Mouse (Mus musculus) intestine, embryonic 16.5 days (tissue): ENCODE results near the gene Tas2r115. TPM values are rescaled to one million over a fixed set of nuclear protein-coding genes. Genes with fewer than 3 reads are reported as not detected.

Source experiments
- polyA plus RNA-seq: library from polyadenylated mRNA; unstranded; fragments of >200 nt; fragmentation: Nextera tagmentation; extraction: Ambion mirVana; gene quantifications from 2 replicates; pipeline ENCODE4 v1.2.1, GENCODE M21; 2015

The Tas2r115 gene
- polyA plus RNA-seq, 1 experiment from 2014 or later: not detected

Other genes with a start within 250 kb of the Tas2r115 start
- gene Prh1, start 168.2 kb downstream of the Tas2r115 start, polyA plus RNA-seq: not detected in 2 replicates
- not detected in 2 replicates for gene Prp2, start 142.1 kb downstream of the Tas2r115 start, polyA plus RNA-seq
- gene A630073D07Rik, start 86.5 kb downstream of the Tas2r115 start, polyA plus RNA-seq: not detected in 2 replicates
- gene Tas2r120, start 81.1 kb downstream of the Tas2r115 start, polyA plus RNA-seq: not detected in 2 replicates
- not detected in 2 replicates for gene Tas2r121, start 37.0 kb downstream of the Tas2r115 start, polyA plus RNA-seq
- not detected in 2 replicates for gene Tas2r122, start 26.1 kb downstream of the Tas2r115 start, polyA plus RNA-seq
- not detected in 2 replicates for gene Tas2r124, start 16.7 kb upstream of the Tas2r115 start, polyA plus RNA-seq
- gene Tas2r102, start 24.1 kb upstream of the Tas2r115 start, polyA plus RNA-seq: not detected in 2 replicates
- gene Tas2r136, start 40.1 kb upstream of the Tas2r115 start, polyA plus RNA-seq: not detected in 2 replicates
- gene Tas2r117, start 64.8 kb upstream of the Tas2r115 start, polyA plus RNA-seq: not detected in 2 replicates
- not detected in 2 replicates for gene Tas2r123, start 109.1 kb upstream of the Tas2r115 start, polyA plus RNA-seq
- not detected in 2 replicates for gene Tas2r116, start 117.4 kb upstream of the Tas2r115 start, polyA plus RNA-seq
- not detected in 2 replicates for gene Tas2r110, start 130.0 kb upstream of the Tas2r115 start, polyA plus RNA-seq
- gene Tas2r113, start 155.0 kb upstream of the Tas2r115 start, polyA plus RNA-seq: not detected in 2 replicates
- not detected in 2 replicates for gene Tas2r125, start 171.6 kb upstream of the Tas2r115 start, polyA plus RNA-seq
- not detected in 2 replicates for gene Tas2r129, start 213.1 kb upstream of the Tas2r115 start, polyA plus RNA-seq
- not detected in 2 replicates for gene Tas2r131, start 219.9 kb upstream of the Tas2r115 start, polyA plus RNA-seq
- gene Tas2r109, start 242.9 kb upstream of the Tas2r115 start, polyA plus RNA-seq: not detected in 2 replicates